Mouse (Mus musculus): ENCODE data around the gene Armc9. TPM values are rescaled to one million over a fixed set of nuclear protein-coding genes. Genes with fewer than 3 reads are reported as not detected.
A peak's percentile ranks its signal among the peaks of the same experiment; 100 is the strongest.

The Armc9 gene
- polyA plus RNA-seq, 1 experiment from 2014 or later: 17.4 TPM

DNA sequence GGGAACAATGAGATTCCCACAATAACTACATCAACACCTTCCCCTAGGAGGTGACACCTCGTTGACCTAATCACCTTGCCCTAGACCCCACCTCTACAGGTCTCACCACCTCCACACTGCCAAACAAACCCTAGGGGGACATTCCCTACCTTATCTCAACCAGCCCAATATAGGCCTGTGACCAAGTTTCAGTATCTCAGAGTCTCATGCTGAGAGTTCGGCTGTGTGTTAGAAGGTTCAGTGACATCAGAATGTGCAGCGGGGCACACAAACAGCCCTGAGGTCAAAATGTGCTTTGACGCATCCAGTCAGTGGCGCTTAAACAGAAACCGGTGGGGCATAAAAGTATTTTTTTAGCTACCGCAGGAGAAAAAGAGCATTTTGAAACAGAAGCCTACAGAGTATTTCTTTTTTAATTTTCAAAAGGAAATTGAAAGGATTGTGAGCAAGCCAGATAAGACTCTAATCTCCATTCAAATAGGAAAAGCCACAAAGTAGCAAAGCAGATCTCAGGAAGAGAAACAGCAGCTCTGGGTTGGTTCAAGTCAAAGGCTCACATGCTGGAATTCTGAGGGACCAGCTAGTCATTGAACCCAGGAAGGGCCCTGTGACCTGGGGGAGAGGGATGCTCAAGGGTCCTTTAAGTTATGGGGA lies 103.7 kb downstream of the Armc9 start:
- H3K27ac ChIP-seq (replicated peaks; ENCODE audit: low read depth, low read length): no peak overlapping the region
- no peaks in the 10 kb centered on the region for H3K4me1 ChIP-seq (ENCODE audit: control insufficient read depth, insufficient read depth, low read length)
- H3K9me3 ChIP-seq (ENCODE audit: control insufficient read depth, low read length): no peaks in the 10 kb centered on the region
- H3K36me3 ChIP-seq (ENCODE audit: control insufficient read depth, insufficient read depth, low read length): 0 out of 2 replicates have a peak, but pooled peaks cover 3% of the 10 kb centered on the region
- no peak for ATAC-seq (ENCODE audit: low read depth)
- WGBS: 71% methylated on average over 7 of the region's 7 CpGs
- no peak overlapping the region for H3K9ac ChIP-seq (ENCODE audit: low read depth, low read length)
- no peak for DNase-seq (ENCODE audit: low spot score)
- no peak overlapping the region for H3K4me3 ChIP-seq (ENCODE audit: low read depth, low read length)
- H3K4me2 ChIP-seq (ENCODE audit: low read depth, low read length): no peak overlapping the region
- H3K27me3 ChIP-seq (replicated peaks; ENCODE audit: control insufficient read depth, insufficient read depth, low read length): no peaks in the 10 kb centered on the region

GRCm38 (mm10) chr1:86263564-86264339 lies 109.2 kb downstream of the Armc9 start:
- WGBS: 66% methylated on average over 7 of the region's 7 CpGs
- Histone ChIP-seq H3K9ac (ENCODE audit: low read depth, low read length) (no peak overlapping the region), H3K4me2 (ENCODE audit: low read depth, low read length) (no peak overlapping the region), H3K27me3 (replicated peaks; ENCODE audit: control insufficient read depth, insufficient read depth, low read length) (no peaks in the 10 kb centered on the region), H3K36me3 (ENCODE audit: control insufficient read depth, insufficient read depth, low read length) (no peaks in the 10 kb centered on the region), H3K9me3 (ENCODE audit: control insufficient read depth, low read length) (no peaks in the 10 kb centered on the region), H3K4me3 (ENCODE audit: low read depth, low read length) (no peak overlapping the region), H3K27ac (replicated peaks; ENCODE audit: low read depth, low read length) (no peak overlapping the region), H3K4me1 (ENCODE audit: control insufficient read depth, insufficient read depth, low read length) (no peaks in the 10 kb centered on the region)
- ATAC-seq (ENCODE audit: low read depth) (no peak), DNase-seq (ENCODE audit: low spot score) (peak; percentile 35)

- Histone ChIP-seq H3K36me3 (ENCODE audit: control insufficient read depth, insufficient read depth, low read length) (no peaks in the 10 kb centered on the region), H3K27ac (replicated peaks; ENCODE audit: low read depth, low read length) (no peak overlapping the region), H3K9ac (ENCODE audit: low read depth, low read length) (no peak overlapping the region), H3K4me2 (ENCODE audit: low read depth, low read length) (no peak overlapping the region), H3K4me1 (ENCODE audit: control insufficient read depth, insufficient read depth, low read length) (no peaks in the 10 kb centered on the region), H3K9me3 (ENCODE audit: control insufficient read depth, low read length) (no peaks in the 10 kb centered on the region), H3K4me3 (ENCODE audit: low read depth, low read length) (no peak overlapping the region), H3K27me3 (replicated peaks; ENCODE audit: control insufficient read depth, insufficient read depth, low read length) (no peaks in the 10 kb centered on the region)
- 50% methylated on average over 3 of the region's 3 CpGs for WGBS
- no peak for DNase-seq (ENCODE audit: low spot score)
- no peak for ATAC-seq (ENCODE audit: low read depth)
Observed at GRCm38 (mm10) chr1:86265060-86265459, 110.5 kb downstream of the Armc9 start.

- H3K4me1 ChIP-seq (ENCODE audit: control insufficient read depth, insufficient read depth, low read length): no peaks in the 10 kb centered on the region
- H3K9me3 ChIP-seq (ENCODE audit: control insufficient read depth, low read length): no peaks in the 10 kb centered on the region
- no peak overlapping the region for H3K4me3 ChIP-seq (ENCODE audit: low read depth, low read length)
- no peaks in the 10 kb centered on the region for H3K27me3 ChIP-seq (replicated peaks; ENCODE audit: control insufficient read depth, insufficient read depth, low read length)
- 83% methylated on average over 9 of the region's 9 CpGs for WGBS
- ATAC-seq (ENCODE audit: low read depth) (no peak), DNase-seq (ENCODE audit: low spot score) (no peak)
- H3K9ac ChIP-seq (ENCODE audit: low read depth, low read length): no peak overlapping the region
- no peak overlapping the region for H3K27ac ChIP-seq (replicated peaks; ENCODE audit: low read depth, low read length)
- H3K4me2 ChIP-seq (ENCODE audit: low read depth, low read length): no peak overlapping the region
- H3K36me3 ChIP-seq (ENCODE audit: control insufficient read depth, insufficient read depth, low read length): no peaks in the 10 kb centered on the region
Observed at GRCm38 (mm10) chr1:86268492-86269189, 114.1 kb downstream of the Armc9 start.

DNA sequence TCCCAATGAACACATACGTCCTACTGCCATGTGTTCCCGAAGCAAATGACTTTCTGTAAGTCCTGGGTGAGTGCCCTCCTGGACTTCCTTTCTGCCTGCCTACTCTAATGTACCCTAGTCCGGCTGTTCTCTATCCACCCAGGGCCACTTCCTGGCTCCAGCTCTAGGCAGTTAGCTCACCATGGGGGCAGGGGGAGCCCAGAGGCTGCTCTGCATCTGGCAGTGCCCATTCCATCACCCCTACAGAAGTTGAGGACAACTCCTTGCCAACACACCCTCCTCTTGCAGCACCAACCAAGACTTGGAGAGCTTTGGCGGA lies 114.6 kb downstream of the Armc9 start:
- WGBS: 76% methylated on average over 4 of the region's 4 CpGs
- Histone ChIP-seq H3K9me3 (ENCODE audit: control insufficient read depth, low read length) (no peaks in the 10 kb centered on the region), H3K36me3 (ENCODE audit: control insufficient read depth, insufficient read depth, low read length) (no peaks in the 10 kb centered on the region), H3K4me3 (ENCODE audit: low read depth, low read length) (no peak overlapping the region), H3K4me1 (ENCODE audit: control insufficient read depth, insufficient read depth, low read length) (no peaks in the 10 kb centered on the region), H3K4me2 (ENCODE audit: low read depth, low read length) (no peak overlapping the region), H3K27ac (replicated peaks; ENCODE audit: low read depth, low read length) (no peak overlapping the region), H3K27me3 (replicated peaks; ENCODE audit: control insufficient read depth, insufficient read depth, low read length) (no peaks in the 10 kb centered on the region), H3K9ac (ENCODE audit: low read depth, low read length) (no peak overlapping the region)
- no peak for ATAC-seq (ENCODE audit: low read depth)
- DNase-seq (ENCODE audit: low spot score): no peak

GRCm38 (mm10) chr1:86271707-86272106 lies 117.1 kb downstream of the Armc9 start:
- no peaks in the 10 kb centered on the region for H3K9me3 ChIP-seq (ENCODE audit: control insufficient read depth, low read length)
- WGBS: 62% methylated on average over 6 of the region's 6 CpGs
- H3K4me3 ChIP-seq (ENCODE audit: low read depth, low read length): no peak overlapping the region
- ATAC-seq (ENCODE audit: low read depth) (no peak), DNase-seq (ENCODE audit: low spot score) (no peak)
- no peak overlapping the region for H3K9ac ChIP-seq (ENCODE audit: low read depth, low read length)
- no peak overlapping the region for H3K27ac ChIP-seq (replicated peaks; ENCODE audit: low read depth, low read length)
- H3K27me3 ChIP-seq (replicated peaks; ENCODE audit: control insufficient read depth, insufficient read depth, low read length): no peaks in the 10 kb centered on the region
- H3K4me1 ChIP-seq (ENCODE audit: control insufficient read depth, insufficient read depth, low read length): no peaks in the 10 kb centered on the region
- no peak overlapping the region for H3K4me2 ChIP-seq (ENCODE audit: low read depth, low read length)
- H3K36me3 ChIP-seq (ENCODE audit: control insufficient read depth, insufficient read depth, low read length): no peaks in the 10 kb centered on the region

GRCm38 (mm10) chr1:86277055-86277454 lies 122.5 kb downstream of the Armc9 start:
- DNase-seq (ENCODE audit: low spot score): no peak
- Histone ChIP-seq H3K27ac (replicated peaks; ENCODE audit: low read depth, low read length) (no peak overlapping the region), H3K4me2 (ENCODE audit: low read depth, low read length) (no peak overlapping the region), H3K27me3 (replicated peaks; ENCODE audit: control insufficient read depth, insufficient read depth, low read length) (no peaks in the 10 kb centered on the region), H3K36me3 (ENCODE audit: control insufficient read depth, insufficient read depth, low read length) (no peaks in the 10 kb centered on the region), H3K4me1 (ENCODE audit: control insufficient read depth, insufficient read depth, low read length) (no peaks in the 10 kb centered on the region), H3K4me3 (ENCODE audit: low read depth, low read length) (no peak overlapping the region), H3K9ac (ENCODE audit: low read depth, low read length) (no peak overlapping the region), H3K9me3 (ENCODE audit: control insufficient read depth, low read length) (no peaks in the 10 kb centered on the region)
- WGBS: 88% methylated on average over 5 of the region's 5 CpGs
- ATAC-seq (ENCODE audit: low read depth): no peak

DNA sequence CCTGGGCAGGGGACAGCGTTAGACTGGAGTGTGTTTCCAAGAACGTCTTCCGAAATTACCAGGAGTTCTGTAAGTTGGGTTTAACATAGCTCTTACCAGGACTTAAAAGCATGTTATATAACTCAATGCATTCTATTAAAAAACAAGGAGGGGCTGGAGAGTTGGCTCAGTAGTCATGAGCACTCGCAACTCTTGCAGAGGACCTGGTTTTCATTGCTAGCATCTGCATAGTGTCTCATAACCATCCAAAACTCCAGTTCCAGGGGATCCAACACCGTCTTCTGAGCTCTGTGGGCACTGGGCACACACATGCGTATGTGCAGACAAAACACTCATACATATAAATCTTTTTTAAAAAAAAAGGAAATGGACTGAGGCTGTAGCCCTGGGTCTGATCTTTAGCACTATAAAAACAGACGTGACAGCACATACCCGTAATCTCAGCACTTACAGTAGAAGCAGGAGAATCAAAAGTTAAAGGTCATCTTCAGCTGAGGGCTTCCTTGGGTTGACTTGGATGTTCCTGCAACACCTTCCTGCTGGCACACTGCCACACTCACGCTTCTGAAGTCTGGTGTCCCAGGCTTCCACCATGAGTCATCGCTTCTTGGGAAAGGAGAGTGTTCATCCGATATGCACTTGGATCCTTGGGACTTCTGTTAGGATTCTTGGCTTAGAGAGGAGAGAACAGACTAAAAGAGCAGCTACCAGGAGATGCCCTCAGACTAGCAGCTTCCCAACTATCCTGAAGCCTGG lies 127.4 kb downstream of the Armc9 start:
- DNase-seq (ENCODE audit: low spot score) (peak; percentile 17), ATAC-seq (ENCODE audit: low read depth) (no peak)
- Histone ChIP-seq H3K4me3 (ENCODE audit: low read depth, low read length) (no peak overlapping the region), H3K4me1 (ENCODE audit: control insufficient read depth, insufficient read depth, low read length) (no peaks in the 10 kb centered on the region), H3K9ac (ENCODE audit: low read depth, low read length) (no peak overlapping the region), H3K4me2 (ENCODE audit: low read depth, low read length) (no peak overlapping the region), H3K36me3 (ENCODE audit: control insufficient read depth, insufficient read depth, low read length) (no peaks in the 10 kb centered on the region), H3K27ac (replicated peaks; ENCODE audit: low read depth, low read length) (no peak overlapping the region), H3K27me3 (replicated peaks; ENCODE audit: control insufficient read depth, insufficient read depth, low read length) (no peaks in the 10 kb centered on the region), H3K9me3 (ENCODE audit: control insufficient read depth, low read length) (no peaks in the 10 kb centered on the region)
- 85% methylated on average over 11 of the region's 11 CpGs for WGBS

Data from embryonic facial prominence, embryonic 14.5 days (tissue).